Mouse (Mus musculus): ENCODE results near the gene Rpf2. TPM values are rescaled to one million over a fixed set of nuclear protein-coding genes. Genes with fewer than 3 reads are reported as not detected.

The Rpf2 gene
- polyA plus RNA-seq (2012; rRNA removed), result 29.3 and 31.3 TPM in 2 replicates

DNA sequence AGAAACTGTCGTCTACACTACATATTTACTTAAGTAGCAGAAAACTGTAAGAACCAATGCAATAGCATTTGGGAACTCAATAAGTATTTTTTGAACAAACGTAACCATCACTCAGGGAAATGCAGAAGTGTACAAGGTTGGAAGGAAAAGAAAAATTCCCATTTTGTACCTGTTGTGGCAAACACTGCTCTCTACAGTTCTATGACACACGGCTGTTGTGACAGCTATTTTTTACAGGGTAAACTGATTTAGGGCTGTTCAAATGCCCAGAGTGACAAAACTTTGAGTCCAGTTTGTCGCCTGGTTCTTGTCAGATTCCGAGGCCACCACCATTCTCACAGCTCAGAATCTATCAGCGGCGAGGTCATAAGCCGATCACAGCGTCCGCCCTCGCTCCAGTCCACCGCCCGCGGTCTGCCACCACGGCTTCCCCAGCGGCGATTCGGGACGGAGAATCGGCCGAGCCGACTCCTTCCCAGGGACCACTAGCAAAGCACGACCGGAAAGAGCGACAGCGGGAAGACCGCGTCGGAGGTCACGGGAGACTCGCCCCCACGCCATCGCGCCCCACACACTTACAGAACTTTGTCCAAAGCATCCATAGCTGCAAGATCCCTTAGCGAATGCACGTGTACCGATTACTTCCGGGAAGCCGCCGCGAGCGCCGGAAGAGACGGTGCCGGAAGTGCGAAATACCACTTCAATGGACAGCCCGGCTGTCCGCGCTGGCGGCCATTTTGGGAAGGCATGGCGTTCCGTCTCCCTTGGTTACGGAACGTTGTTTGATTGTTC, at the start of gene Rpf2:
TSS of gene Rpf2 (minus strand) at position 663 of the 792 bp plus-strand sequence.

DNA sequence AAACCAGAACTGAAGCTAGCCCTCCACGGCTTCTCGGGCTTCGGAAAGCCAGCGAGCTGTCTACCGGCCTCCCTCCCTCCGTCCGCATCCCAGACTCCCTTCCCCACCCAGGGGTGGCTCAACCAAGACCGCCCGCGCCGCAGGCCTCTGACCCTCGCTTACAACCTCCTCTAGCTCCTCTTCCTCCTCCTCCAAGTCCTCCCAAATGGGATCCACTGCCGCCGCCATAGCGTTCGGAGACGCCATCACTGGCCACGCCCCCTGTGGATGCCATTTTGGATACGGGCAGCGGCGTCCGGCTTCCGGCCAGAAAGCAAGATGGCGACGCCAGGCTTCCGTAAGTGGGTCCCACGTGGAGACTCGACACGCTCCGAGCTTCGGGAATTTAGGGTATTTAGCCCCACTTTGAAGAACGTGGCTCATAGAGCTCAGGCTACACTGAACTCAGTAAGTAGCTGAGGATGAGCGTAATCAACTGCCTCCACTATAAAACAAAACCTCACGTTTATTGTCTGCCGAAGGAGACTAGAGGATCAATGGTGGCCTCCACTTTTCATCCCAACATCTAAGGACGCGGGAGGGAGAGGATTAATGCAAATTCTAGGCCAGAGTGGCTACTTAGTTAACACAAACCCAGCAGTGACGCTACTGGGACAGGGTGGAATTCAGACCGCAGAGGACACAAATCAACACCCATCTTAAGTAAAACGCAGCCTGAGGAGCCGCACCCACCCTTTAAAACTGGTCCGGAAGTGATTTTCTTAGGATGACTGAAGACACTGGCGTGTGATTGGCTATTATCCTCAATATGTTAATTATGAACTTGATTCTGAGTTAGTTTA, 10.8 kb upstream of the Rpf2 start, which contains the start of gene Gtf3c6:
TSS of gene Gtf3c6 (minus strand) at position 695 of the 842 bp plus-strand sequence.

Other genes starting within 250 kb of the Rpf2 start
- 0.11 and 0.16 TPM in 2 replicates for gene Mfsd4b1, start 221.8 kb downstream of the Rpf2 start, polyA plus RNA-seq (2012; rRNA removed)
- gene Slc16a10, start 104.8 kb downstream of the Rpf2 start, polyA plus RNA-seq (2012; rRNA removed), result 1.5 and 2.0 TPM in 2 replicates
- gene Gtf3c6, start 11.1 kb upstream of the Rpf2 start, polyA plus RNA-seq (2012; rRNA removed), result 37.0 and 39.8 TPM in 2 replicates
- gene Amd1, start 55.1 kb upstream of the Rpf2 start, polyA plus RNA-seq (2012; rRNA removed), result 66.2 and 71.5 TPM in 2 replicates
- gene Cdk19, start 92.5 kb upstream of the Rpf2 start, polyA plus RNA-seq (2012; rRNA removed), result 23.2 and 24.2 TPM in 2 replicates

Data from central nervous system, embryonic 18 days (tissue).